Mouse (Mus musculus) limb, embryonic 10.5 days (tissue): ENCODE measurements around the gene Cenpa. TPM values are rescaled to one million over a fixed set of nuclear protein-coding genes. Genes with fewer than 3 reads are reported as not detected.

Experiments used
- DNase-seq: peaks from one replicate; pipeline ENCODE4 v3.0.0-alpha.2; 2017; ENCODE audit warnings: low spot score
- H3K27ac ChIP-seq: fragments of 300-500 bp; sonication (generic); 2 replicates; pipeline ENCODE4 v1.5.1; 2016; ENCODE audit warnings: mild to moderate bottlenecking
- H3K27me3 ChIP-seq: fragments of 300-500 bp; sonication (generic); 2 replicates; pipeline ENCODE4 v1.6.1; 2016; ENCODE audit warnings: low read depth, mild to moderate bottlenecking; ENCODE audit not compliant: poor library complexity, severe bottlenecking
- H3K36me3 ChIP-seq: fragments of 300-500 bp; sonication (generic); 2 replicates; pipeline ENCODE4 v1.6.1; 2016; ENCODE audit warnings: mild to moderate bottlenecking, moderate library complexity
- H3K4me1 ChIP-seq: fragments of 300-500 bp; sonication (generic); 2 replicates; pipeline ENCODE4 v1.6.1; 2016
- H3K4me3 ChIP-seq: fragments of 300-500 bp; sonication (generic); 2 replicates; pipeline ENCODE4 v1.5.1; 2016; ENCODE audit warnings: mild to moderate bottlenecking, moderate library complexity
- H3K9me3 ChIP-seq: fragments of 300-500 bp; sonication (generic); replicated peaks from 2 replicates; pipeline ENCODE4 v1.6.1; 2016; ENCODE audit warnings: mild to moderate bottlenecking
- WGBS: fragments of 180-500 bp; shearing (Covaris S2); methylation state at CpG from one replicate; pipeline ENCODE4 v1.1.7; 2016; 5-methylcytosine and 5-hydroxymethylcytosine counted together
- polyA plus RNA-seq: library from polyadenylated mRNA; unstranded; fragments of >200 nt; fragmentation: Nextera tagmentation; extraction: Ambion mirVana; gene quantifications from 2 replicates; pipeline ENCODE4 v1.2.1, GENCODE M21; 2016

The Cenpa gene
- polyA plus RNA-seq, 1 experiment from 2014 or later: 508 TPM

GRCm38 (mm10) chr5:30625379-30625778 is 41.2 kb upstream of the Cenpa start:
- Histone ChIP-seq H3K27me3 (peaks cover 50% of the 10 kb centered on the region), H3K4me1 (peaks cover 18% of the 10 kb centered on the region), H3K9me3 (no peaks in the 10 kb centered on the region), H3K36me3 (no peaks in the 10 kb centered on the region), H3K4me3 (no peak overlapping the region), H3K27ac (no peak overlapping the region)
- WGBS: 69% methylated on average over 3 of the region's 3 CpGs
- no peak for DNase-seq

- Histone ChIP-seq H3K9me3 (no peaks in the 10 kb centered on the region), H3K4me1 (peaks cover 18% of the 10 kb centered on the region), H3K27me3 (peaks cover 43% of the 10 kb centered on the region), H3K4me3 (no peak overlapping the region), H3K36me3 (no peaks in the 10 kb centered on the region), H3K27ac (no peak overlapping the region)
- DNase-seq: no peak
- 82% methylated on average over 8 of the region's 8 CpGs for WGBS
These were observed 40.1 kb upstream of the Cenpa start for GRCm38 (mm10) chr5:30626331-30627105.

DNA sequence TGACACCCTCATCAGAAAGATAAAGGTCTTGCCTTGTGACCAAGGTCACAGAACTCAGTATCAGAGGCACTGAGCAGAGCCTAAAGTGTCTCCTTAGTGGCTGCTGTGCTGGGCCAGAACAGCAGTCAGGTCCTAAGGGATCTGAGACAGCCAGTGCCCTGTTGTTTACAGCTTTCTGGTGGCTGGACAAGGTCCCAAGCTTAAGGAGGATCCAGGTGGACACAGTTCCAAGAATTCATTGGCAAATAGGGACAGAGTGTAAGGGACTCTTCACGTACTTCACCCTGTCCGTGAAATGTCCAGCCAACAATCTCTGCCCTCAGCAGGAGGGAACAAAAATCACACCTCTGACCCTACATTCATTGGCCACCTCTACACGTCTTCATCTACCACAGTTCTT is 38.1 kb upstream of the Cenpa start:
- Histone ChIP-seq H3K4me1 (peaks cover 3% of the 10 kb centered on the region; the same call in 1 of the 2 replicates), H3K4me3 (no peak overlapping the region), H3K27ac (no peak overlapping the region), H3K27me3 (peaks cover 23% of the 10 kb centered on the region; the same call in 1 of the 2 replicates), H3K9me3 (no peaks in the 10 kb centered on the region), H3K36me3 (no peaks in the 10 kb centered on the region)
- whole genome bisulfite sequencing: 80% methylated on average over 3 of the region's 3 CpGs
- DNase-seq: no peak

GRCm38 (mm10) chr5:30630401-30630800 is 36.2 kb upstream of the Cenpa start:
- no peak for DNase-seq
- Histone ChIP-seq H3K27me3 (peaks cover 6% of the 10 kb centered on the region; the same call in 1 of the 2 replicates), H3K4me3 (no peak overlapping the region), H3K9me3 (no peaks in the 10 kb centered on the region), H3K27ac (no peak overlapping the region), H3K4me1 (no peaks in the 10 kb centered on the region), H3K36me3 (no peaks in the 10 kb centered on the region)
- WGBS: 81% methylated on average over 6 of the region's 6 CpGs

GRCm38 (mm10) chr5:30632134-30632533 is 34.4 kb upstream of the Cenpa start:
- DNase-seq: no peak
- no peaks in the 10 kb centered on the region for H3K36me3 ChIP-seq
- no peaks in the 10 kb centered on the region for H3K4me1 ChIP-seq
- 72% methylated on average over 1 of the region's 1 CpGs for WGBS
- H3K27ac ChIP-seq: no peak overlapping the region
- no peaks in the 10 kb centered on the region for H3K9me3 ChIP-seq
- H3K27me3 ChIP-seq: peaks cover 6% of the 10 kb centered on the region; the same call in 1 of the 2 replicates
- H3K4me3 ChIP-seq: no peak overlapping the region

- no peak for DNase-seq
- H3K36me3 ChIP-seq: no peaks in the 10 kb centered on the region
- no peak overlapping the region for H3K27ac ChIP-seq
- WGBS: 65% methylated on average over 7 of the region's 7 CpGs
- H3K4me1 ChIP-seq: 0 out of 2 replicates have a peak, but pooled peaks cover 3% of the 10 kb centered on the region
- no peaks in the 10 kb centered on the region for H3K27me3 ChIP-seq
- no peak overlapping the region for H3K4me3 ChIP-seq
- H3K9me3 ChIP-seq: no peaks in the 10 kb centered on the region
These were observed 29.6 kb upstream of the Cenpa start for GRCm38 (mm10) chr5:30636994-30637393.

GRCm38 (mm10) chr5:30638041-30638440 is 28.5 kb upstream of the Cenpa start:
- H3K4me3 ChIP-seq: no peak overlapping the region
- 3% methylated on average over 6 of the region's 6 CpGs for WGBS
- DNase-seq: peak; percentile 85
- no peak overlapping the region for H3K27ac ChIP-seq
- H3K4me1 ChIP-seq: 0 out of 2 replicates have a peak, but pooled peaks cover 3% of the 10 kb centered on the region
- no peaks in the 10 kb centered on the region for H3K9me3 ChIP-seq
- no peaks in the 10 kb centered on the region for H3K36me3 ChIP-seq
- no peaks in the 10 kb centered on the region for H3K27me3 ChIP-seq

DNA sequence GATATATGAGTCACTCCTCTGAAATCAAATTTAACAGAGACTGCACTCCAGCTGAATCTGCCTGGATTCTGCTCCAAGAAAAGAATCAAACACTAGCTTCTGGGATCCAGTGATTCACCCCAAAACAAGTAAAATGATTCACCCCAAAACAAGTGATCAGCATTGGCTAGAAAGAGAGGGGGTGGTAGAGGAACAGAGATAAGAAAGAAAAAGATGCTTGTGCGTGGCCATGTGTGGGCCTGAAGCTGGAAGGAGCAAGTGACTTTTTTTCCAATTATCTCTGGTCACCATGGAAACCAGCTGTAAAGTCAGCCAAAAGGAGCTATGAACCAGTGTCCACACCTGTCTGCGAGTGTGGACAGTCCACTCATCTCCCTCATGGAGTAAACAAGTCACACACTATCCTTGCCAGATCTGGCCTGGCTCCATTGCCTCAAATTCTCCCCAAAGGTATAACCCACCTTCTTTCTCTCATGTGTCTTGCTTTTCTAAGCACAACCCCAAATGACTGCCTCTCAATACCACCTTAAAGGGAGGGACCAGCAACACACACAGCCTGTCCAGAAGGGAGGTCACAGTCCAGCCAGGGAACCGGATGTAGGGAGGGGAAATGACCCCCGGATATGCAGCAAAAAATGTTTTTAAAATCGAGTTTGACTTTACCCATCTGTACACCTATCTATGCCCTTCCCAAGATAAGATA is 22.9 kb upstream of the Cenpa start:
- H3K9me3 ChIP-seq: no peaks in the 10 kb centered on the region
- no peak overlapping the region for H3K27ac ChIP-seq
- 73% methylated on average over 5 of the region's 5 CpGs for WGBS
- H3K27me3 ChIP-seq: no peaks in the 10 kb centered on the region
- peaks cover 12% of the 10 kb centered on the region for H3K4me1 ChIP-seq
- DNase-seq: no peak
- H3K4me3 ChIP-seq: no peak overlapping the region
- no peaks in the 10 kb centered on the region for H3K36me3 ChIP-seq

DNA sequence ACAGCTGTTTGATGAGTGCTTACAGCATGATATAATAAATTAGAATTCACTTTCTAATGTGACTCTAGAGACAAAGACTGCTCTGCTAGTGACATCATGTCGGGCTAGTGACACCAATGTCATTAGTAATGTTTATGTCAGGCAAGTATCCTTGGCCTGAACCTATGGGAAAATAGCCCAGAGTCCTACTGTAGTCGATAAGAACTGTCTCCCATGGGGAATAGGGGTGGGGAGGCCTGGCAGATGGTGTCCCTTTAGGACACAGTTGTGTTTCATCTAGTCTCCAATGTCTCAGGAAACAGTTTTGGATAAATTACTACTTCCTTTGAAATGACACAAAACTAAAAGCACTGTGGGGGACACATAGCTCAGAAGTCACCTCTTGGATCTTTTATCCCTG is 20.5 kb upstream of the Cenpa start:
- no peak overlapping the region for H3K27ac ChIP-seq
- no peak for DNase-seq
- H3K27me3 ChIP-seq: no peaks in the 10 kb centered on the region
- no peaks in the 10 kb centered on the region for H3K9me3 ChIP-seq
- no peak overlapping the region for H3K4me3 ChIP-seq
- 84% methylated on average over 2 of the region's 2 CpGs for WGBS
- peaks cover 17% of the 10 kb centered on the region for H3K4me1 ChIP-seq
- no peaks in the 10 kb centered on the region for H3K36me3 ChIP-seq

DNA sequence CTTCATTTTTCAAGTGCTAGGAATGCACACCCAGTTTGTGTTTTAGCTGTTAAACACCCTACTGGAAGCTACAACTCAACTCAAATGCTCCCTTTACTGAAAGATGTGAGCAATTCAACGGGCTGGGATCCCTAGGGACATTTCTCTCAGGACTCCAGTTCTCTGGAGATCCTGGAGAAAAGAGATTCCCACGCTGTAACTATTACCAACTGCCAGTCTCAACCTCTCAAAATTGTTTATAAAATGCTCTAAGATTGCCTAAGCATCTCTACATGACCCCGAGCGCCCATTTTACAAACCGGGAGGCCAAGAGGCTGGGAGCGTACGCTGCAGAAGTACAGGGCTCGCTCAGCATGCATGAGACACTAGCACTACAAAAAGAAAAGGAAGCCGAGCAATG is 19.2 kb upstream of the Cenpa start:
- Histone ChIP-seq H3K4me3 (peak overlapping the region; percentile 96), H3K27ac (peak overlapping the region; percentile 76), H3K36me3 (no peaks in the 10 kb centered on the region), H3K4me1 (peaks cover 17% of the 10 kb centered on the region), H3K27me3 (no peaks in the 10 kb centered on the region), H3K9me3 (no peaks in the 10 kb centered on the region)
- WGBS: 22% methylated on average over 9 of the region's 9 CpGs
- DNase-seq: no peak

GRCm38 (mm10) chr5:30647815-30648560 is 18.6 kb upstream of the Cenpa start, which contains the start of gene Slc35f6:
Gene Slc35f6, plus strand, starts transcription at chr5:30647933.
- Histone ChIP-seq H3K4me3 (peak within 1 kb of the TSS; percentile 96), H3K4me1 (peaks cover 17% of the 10 kb centered on the region), H3K27me3 (no peaks in the 10 kb centered on the region), H3K36me3 (0 out of 2 replicates have a peak, but pooled peaks cover 3% of the 10 kb centered on the region), H3K27ac (peak within 1 kb of the TSS; percentile 76), H3K9me3 (no peaks in the 10 kb centered on the region)
- WGBS: under 1% methylated on average over 38 of the region's 38 CpGs
- peak; percentile 94 for DNase-seq

DNA sequence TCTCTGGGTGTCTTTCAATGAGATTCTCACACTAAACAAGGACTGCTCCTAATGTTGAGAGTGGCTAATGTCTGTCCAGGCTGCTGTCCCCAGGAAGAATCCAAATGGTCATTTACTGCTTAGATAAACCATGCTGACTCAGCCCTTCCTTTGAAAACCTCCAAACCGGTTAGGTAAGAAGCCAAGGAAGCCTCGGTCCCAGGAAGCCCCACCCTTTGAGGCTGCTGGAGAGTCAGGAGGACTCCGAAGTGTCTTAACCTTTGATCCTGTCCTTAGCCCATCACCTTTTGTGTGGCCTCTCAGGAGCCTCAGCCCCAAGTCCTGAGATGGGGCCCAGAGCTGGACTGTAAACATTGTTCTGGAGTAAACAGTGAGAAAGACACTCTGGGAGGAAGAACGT is 17.0 kb upstream of the Cenpa start:
- DNase-seq: no peak
- H3K27me3 ChIP-seq: no peaks in the 10 kb centered on the region
- no peak overlapping the region for H3K4me3 ChIP-seq
- H3K4me1 ChIP-seq: peaks cover 17% of the 10 kb centered on the region
- peaks cover 6% of the 10 kb centered on the region; the same call in 1 of the 2 replicates for H3K36me3 ChIP-seq
- no peaks in the 10 kb centered on the region for H3K9me3 ChIP-seq
- no peak overlapping the region for H3K27ac ChIP-seq
- WGBS: 60% methylated on average over 4 of the region's 4 CpGs
